Mouse (Mus musculus) lung, embryonic 16.5 days (tissue): ENCODE measurements around the gene Smim23. TPM values are rescaled to one million over a fixed set of nuclear protein-coding genes. Genes with fewer than 3 reads are reported as not detected.
A peak's percentile ranks its signal among the peaks of the same experiment; 100 is the strongest.

ENCODE experiments used
- ATAC-seq: fragments of 200-750 bp; cut with Nextera tagmentation; 2 replicates; pipeline ENCODE4 v1.8.0; 2017; ENCODE audit warnings: low read depth, mild to moderate bottlenecking, moderate library complexity
- H3K27ac ChIP-seq: fragments of 300-500 bp; sonication (generic); 2 replicates; pipeline ENCODE4 v1.5.1; 2014; ENCODE audit warnings: mild to moderate bottlenecking, control low read depth, low read length
- H3K27me3 ChIP-seq: fragments of 300-500 bp; sonication (generic); 2 replicates; pipeline ENCODE4 v1.6.1; 2014; ENCODE audit warnings: low read depth, low read length, mixed read lengths; ENCODE audit not compliant: control insufficient read depth, insufficient read depth
- H3K36me3 ChIP-seq: fragments of 300-500 bp; sonication (generic); 2 replicates; pipeline ENCODE4 v1.6.1; 2014; ENCODE audit warnings: low read length; ENCODE audit not compliant: control insufficient read depth, insufficient read depth
- H3K4me1 ChIP-seq: fragments of 300-500 bp; sonication (generic); replicated peaks from 2 replicates; pipeline ENCODE4 v1.6.1; 2014; ENCODE audit warnings: low read length, mixed read lengths; ENCODE audit not compliant: control insufficient read depth, insufficient read depth
- H3K4me2 ChIP-seq: fragments of 300-500 bp; sonication (generic); 2 replicates; pipeline ENCODE4 v1.6.1; 2014; ENCODE audit warnings: low read depth, low read length, control low read depth
- H3K4me3 ChIP-seq: fragments of 300-500 bp; sonication (generic); 2 replicates; pipeline ENCODE4 v1.5.1; 2014; ENCODE audit warnings: mild to moderate bottlenecking, low read length, control low read depth
- H3K9ac ChIP-seq: fragments of 300-500 bp; sonication (generic); 2 replicates; pipeline ENCODE4 v1.6.1; 2014; ENCODE audit warnings: low read length, control low read depth
- H3K9me3 ChIP-seq: fragments of 300-500 bp; sonication (generic); 2 replicates; pipeline ENCODE4 v1.6.1; 2016; ENCODE audit warnings: low read length; ENCODE audit not compliant: control insufficient read depth
- WGBS: fragments of 180-500 bp; shearing (Covaris S2); extraction: QIAGEN DNeasy Blood & Tissue Kit; methylation state at CpG from one replicate; pipeline ENCODE4 v1.1.7; 2014; 5-methylcytosine and 5-hydroxymethylcytosine counted together
- polyA plus RNA-seq: library from polyadenylated mRNA; unstranded; fragments of >200 nt; fragmentation: Nextera tagmentation; extraction: Ambion mirVana; gene quantifications from 2 replicates; pipeline ENCODE4 v1.2.1, GENCODE M21; 2015

Smim23 gene
- polyA plus RNA-seq, 1 experiment from 2014 or later = not detected

DNA sequence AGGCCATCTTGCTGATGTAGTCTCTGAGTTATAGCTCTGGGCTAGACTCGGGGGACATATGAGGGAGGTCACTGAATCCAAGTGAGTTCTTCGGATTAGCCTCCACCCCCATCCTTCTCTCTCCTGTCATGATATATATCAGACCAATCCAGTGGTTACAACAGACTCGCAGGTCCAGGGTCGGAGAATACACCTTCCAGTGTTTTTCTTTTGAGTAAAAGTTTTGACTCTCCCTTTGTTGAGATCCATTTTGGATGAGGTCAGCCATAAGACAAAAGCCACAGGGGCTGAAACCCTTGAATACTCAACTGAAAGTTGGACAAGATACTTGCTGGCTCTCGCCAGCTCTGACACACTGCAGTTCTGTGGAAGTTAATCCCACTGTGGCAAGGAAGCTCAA lies 38.2 kb downstream of the Smim23 start:
- Histone ChIP-seq H3K4me3 (no peak overlapping the region), H3K27me3 (no peaks in the 10 kb centered on the region), H3K9me3 (no peaks in the 10 kb centered on the region), H3K27ac (no peak overlapping the region), H3K4me1 (no peaks in the 10 kb centered on the region; the same call in 1 of the 2 replicates), H3K9ac (no peak overlapping the region), H3K36me3 (no peaks in the 10 kb centered on the region), H3K4me2 (no peak overlapping the region)
- no peak for ATAC-seq
- 80% methylated on average over 5 of the region's 5 CpGs for WGBS

DNA sequence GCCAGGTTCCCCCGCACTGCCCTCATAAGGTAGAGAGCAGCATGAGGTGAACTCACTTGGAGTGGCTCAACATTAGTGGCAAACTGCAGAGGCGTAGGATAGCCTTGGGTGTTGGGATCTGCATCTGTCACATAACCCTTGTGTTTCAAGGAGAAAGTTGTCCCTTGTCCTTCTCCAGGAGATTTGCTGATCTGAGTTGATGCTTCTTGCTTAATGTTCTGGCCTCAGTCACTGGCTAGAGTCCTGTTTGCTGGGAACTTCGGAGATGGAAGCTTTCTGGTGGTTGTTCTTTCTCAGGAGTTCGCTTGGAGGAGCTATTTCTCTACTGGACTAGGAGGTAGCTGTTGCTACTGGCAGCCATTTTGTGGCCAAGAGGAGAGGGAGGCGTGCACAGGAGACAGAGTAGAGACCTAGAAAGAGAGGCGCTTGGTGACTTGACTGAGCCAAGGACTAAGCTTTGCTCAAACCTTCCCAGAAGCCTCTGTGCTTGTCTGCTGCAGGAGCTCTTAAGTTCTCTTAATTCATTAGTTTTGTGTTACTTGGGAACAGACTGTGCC lies 38.7 kb downstream of the Smim23 start:
- Histone ChIP-seq H3K4me2 (no peak overlapping the region), H3K27me3 (no peaks in the 10 kb centered on the region), H3K36me3 (no peaks in the 10 kb centered on the region), H3K4me3 (no peak overlapping the region), H3K4me1 (no peaks in the 10 kb centered on the region; the same call in 1 of the 2 replicates), H3K9ac (no peak overlapping the region), H3K9me3 (no peaks in the 10 kb centered on the region), H3K27ac (no peak overlapping the region)
- WGBS = 77% methylated on average over 6 of the region's 6 CpGs
- ATAC-seq = no peak

DNA sequence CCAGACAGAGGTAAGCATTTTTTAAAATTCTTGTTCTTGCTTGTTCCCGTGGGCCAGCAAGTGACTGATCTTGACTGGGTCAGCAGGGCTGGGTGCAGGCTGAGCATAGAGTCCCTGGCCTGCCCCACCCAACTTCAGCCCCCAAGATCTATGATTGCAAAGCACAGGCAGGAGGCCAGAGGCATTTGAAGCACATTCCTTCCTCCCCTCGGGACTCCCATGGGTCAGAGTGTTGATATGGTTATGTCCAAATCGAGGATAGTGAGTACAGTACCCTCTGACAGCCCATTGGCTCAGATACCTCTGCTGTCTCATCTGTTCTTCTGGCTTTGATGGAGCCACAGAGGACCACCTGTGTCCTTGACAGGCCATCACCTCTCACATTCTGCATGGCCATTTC lies 41.7 kb downstream of the Smim23 start:
- Histone ChIP-seq H3K36me3 (no peaks in the 10 kb centered on the region), H3K4me1 (no peaks in the 10 kb centered on the region; the same call in 1 of the 2 replicates), H3K9me3 (no peaks in the 10 kb centered on the region), H3K27me3 (no peaks in the 10 kb centered on the region), H3K9ac (no peak overlapping the region), H3K4me3 (no peak overlapping the region), H3K27ac (no peak overlapping the region), H3K4me2 (no peak overlapping the region)
- 38% methylated on average over 3 of the region's 3 CpGs for WGBS
- peak; percentile 47; the same call in 1 of the 2 replicates for ATAC-seq

DNA sequence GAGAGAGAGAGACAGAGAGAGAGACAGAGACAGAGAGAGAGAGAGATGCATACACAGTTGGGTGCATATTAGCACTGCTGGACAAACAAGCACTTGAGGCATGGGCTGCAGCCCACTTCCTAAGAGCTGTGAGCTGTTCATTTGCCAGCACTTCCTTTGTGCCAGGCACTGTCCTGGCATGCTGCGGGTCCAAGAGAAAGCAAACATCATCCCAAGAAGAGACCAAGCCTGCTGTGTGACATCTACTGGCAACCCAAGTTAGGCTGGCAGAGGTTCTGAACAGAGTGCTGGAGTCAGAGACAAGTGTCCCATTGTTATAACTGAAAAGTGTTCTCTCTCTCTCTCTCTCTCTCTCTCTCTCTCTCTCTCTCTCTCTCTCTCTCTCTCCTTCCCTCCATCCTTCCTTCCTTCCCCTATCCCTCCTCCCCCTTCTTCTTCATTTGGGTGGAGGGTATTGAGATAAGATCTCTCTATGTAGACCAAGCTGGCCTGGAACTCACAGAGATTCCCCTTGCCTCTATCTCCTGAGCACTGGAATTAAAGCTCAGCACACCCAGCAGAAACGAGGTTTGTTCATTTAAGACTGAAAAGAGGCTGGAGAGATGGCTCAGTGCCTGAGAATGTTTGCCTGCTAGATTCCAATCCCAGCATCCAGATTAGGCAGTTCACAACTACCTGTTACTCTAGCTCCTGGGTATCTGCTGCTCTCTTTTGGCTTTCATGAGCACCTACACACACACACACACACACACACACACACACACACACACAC lies 42.6 kb downstream of the Smim23 start:
- 26% methylated on average over 2 of the region's 2 CpGs for WGBS
- ATAC-seq = no peak
- H3K27me3 ChIP-seq = no peaks in the 10 kb centered on the region

DNA sequence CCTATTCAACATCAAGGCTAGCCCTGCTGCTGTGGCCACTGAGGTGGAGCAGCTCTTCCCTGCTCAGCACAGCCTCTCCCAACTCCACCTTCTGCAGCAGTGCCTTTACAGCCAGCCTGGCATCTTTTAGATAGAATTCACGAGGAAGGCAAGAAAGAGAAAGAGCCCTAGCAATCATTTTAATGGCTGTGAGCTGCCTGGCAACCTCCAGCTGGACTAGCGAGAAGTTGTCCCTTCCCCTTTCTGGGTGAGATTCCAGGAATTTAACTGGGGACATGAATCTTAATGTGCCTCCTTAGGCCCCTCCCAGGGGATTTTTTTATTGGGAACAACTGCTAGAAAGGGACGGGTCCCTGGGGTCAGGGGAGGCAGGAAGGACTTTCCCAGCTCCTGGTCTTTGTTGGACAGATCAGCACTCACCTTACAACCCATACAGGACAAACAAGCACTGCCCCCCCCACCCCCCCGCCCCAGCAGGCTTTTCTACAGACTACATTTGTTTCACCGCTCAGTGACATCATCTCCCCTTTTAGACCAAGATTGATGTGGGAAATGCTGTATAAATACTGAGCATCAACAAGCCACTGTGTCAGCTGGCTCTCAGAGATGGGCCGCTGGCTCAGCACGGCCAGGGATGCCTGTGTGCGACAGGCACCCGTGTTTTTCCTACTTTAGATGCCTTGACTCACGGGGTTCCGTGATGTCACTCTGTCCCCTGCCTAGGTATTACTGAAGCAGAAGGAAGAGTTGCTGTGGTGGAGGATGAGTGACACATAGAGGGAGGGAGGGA lies 43.5 kb downstream of the Smim23 start:
- H3K27me3 ChIP-seq = no peaks in the 10 kb centered on the region
- no peak overlapping the region for H3K4me3 ChIP-seq
- H3K4me1 ChIP-seq = no peaks in the 10 kb centered on the region; the same call in 1 of the 2 replicates
- no peak overlapping the region for H3K27ac ChIP-seq
- no peaks in the 10 kb centered on the region for H3K36me3 ChIP-seq
- no peak for ATAC-seq
- H3K9me3 ChIP-seq = no peaks in the 10 kb centered on the region
- WGBS = 29% methylated on average over 11 of the region's 11 CpGs
- H3K4me2 ChIP-seq = no peak overlapping the region
- no peak overlapping the region for H3K9ac ChIP-seq

More for the DNA sequence above, 42.6 kb downstream of the Smim23 start:
- H3K4me1 ChIP-seq = no peaks in the 10 kb centered on the region; the same call in 1 of the 2 replicates
- no peak overlapping the region for H3K4me2 ChIP-seq
- no peak overlapping the region for H3K27ac ChIP-seq
- no peak overlapping the region for H3K4me3 ChIP-seq
- H3K9me3 ChIP-seq = no peaks in the 10 kb centered on the region
- no peaks in the 10 kb centered on the region for H3K36me3 ChIP-seq
- no peak overlapping the region for H3K9ac ChIP-seq

DNA sequence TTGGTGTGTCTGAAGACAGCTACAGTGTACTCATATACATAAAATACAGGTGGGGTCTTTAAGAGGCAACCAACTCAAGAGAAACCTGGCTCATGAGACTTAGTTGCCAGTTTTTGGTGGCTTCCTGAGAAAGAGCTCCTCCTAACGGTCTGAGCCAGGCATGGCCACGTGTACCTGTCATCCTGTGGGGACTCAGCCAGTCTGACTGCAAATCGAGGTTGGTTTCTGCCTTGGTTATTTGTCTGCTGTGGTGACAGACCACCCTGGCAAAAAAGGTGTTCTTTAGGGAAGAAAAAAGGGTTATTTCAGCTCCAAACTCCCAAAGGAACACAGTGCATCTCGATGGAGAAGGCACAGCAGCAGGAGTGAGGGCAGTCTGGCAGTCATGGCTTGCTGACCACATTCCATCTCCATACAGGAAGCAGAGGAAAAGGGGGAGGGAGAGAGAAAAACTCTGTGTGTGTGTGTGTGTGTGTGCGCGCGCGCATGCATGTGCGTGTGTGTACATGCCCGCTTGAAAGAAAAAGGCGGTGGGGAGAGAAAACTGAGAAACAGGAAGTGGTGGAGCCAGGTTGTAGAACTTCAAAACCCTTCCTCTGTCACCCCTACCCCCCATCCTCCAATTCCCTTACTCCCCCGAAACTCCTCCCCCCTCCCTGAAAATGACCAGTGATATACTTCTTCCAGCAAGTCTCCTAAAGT lies 55.6 kb downstream of the Smim23 start:
- H3K4me3 ChIP-seq = no peak overlapping the region
- 75% methylated on average over 12 of the region's 12 CpGs for WGBS
- no peaks in the 10 kb centered on the region for H3K4me1 ChIP-seq
- no peak overlapping the region for H3K27ac ChIP-seq
- H3K9me3 ChIP-seq = no peaks in the 10 kb centered on the region
- H3K36me3 ChIP-seq = no peaks in the 10 kb centered on the region
- H3K27me3 ChIP-seq = no peaks in the 10 kb centered on the region
- no peak for ATAC-seq
- no peak overlapping the region for H3K4me2 ChIP-seq
- no peak overlapping the region for H3K9ac ChIP-seq

Other genes starting within 250 kb of the Smim23 start
- 74.1 and 80.5 TPM in 2 replicates for gene Fbxw11, start 181.9 kb downstream of the Smim23 start, polyA plus RNA-seq